Mouse (Mus musculus): ENCODE results near the gene Cdk18. TPM values are rescaled to one million over a fixed set of nuclear protein-coding genes. Genes with fewer than 3 reads are reported as not detected.
"Not testable (repeated sequence)": the region's sequence is repeated elsewhere in the genome, so short reads cannot be mapped to it uniquely, and the experiment has no call there.

Cdk18 gene
- total RNA-seq (2017), result 4.5 and 6.4 TPM in 2 replicates

DNA sequence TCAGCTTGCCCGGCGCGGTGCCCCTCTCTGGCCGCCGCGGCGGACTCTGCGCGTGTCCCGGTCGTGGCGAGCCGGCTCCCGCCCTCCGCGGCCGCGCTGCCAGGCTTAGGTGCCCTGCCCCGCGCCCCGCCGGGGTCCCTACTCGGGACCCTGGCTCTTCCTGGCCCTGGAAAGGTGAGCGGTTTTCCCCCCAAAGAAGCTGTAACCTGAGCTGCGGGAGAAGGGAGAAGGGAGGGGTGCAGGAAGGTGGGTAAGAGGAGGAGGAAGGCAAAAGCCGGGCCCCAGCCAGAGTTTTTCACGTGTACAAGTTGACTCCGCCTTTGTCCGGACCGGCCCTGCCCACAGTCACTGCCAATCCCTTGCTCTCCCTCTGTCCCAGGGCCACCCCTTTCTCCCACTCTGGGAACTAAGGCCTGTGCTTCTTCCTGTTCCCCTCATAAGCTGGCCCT lies at the start of gene Cdk18:
Cdk18 (minus strand) TSS at position 269 of the 449 bp plus-strand sequence.
- peak; percentile 83 to 87 for ATAC-seq (replicated peaks in 1 of 2; ENCODE audit: insufficient read depth in 1 of 2, low FRiP score in 2 of 2, low TSS enrichment in 1 of 2, low read depth in 1 of 2, poor library complexity in 2 of 2, severe bottlenecking in 2 of 2)

DNA sequence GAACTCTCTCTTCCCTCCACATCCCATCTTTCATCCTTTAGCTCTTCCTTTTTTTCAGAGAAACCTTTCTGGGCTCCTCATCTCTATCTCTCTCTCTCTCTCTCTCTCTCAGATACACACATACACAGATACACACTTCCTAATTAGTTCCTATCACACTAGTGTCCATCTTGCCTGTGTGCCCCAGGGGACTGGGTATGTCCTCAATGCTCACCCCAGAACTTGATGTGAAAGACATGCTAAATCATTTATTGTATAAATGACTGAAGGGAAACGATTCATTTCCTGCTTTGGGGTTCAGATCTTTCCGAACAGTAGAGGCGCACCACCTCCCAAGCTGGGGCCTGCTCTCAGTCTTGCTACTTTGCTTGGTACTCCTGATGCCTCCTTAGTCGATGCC lies 49.7 kb upstream of the Cdk18 start:
- no peak for ATAC-seq (replicated peaks in 1 of 2; ENCODE audit: insufficient read depth in 1 of 2, low FRiP score in 2 of 2, low TSS enrichment in 1 of 2, low read depth in 1 of 2, poor library complexity in 2 of 2, severe bottlenecking in 2 of 2)

DNA sequence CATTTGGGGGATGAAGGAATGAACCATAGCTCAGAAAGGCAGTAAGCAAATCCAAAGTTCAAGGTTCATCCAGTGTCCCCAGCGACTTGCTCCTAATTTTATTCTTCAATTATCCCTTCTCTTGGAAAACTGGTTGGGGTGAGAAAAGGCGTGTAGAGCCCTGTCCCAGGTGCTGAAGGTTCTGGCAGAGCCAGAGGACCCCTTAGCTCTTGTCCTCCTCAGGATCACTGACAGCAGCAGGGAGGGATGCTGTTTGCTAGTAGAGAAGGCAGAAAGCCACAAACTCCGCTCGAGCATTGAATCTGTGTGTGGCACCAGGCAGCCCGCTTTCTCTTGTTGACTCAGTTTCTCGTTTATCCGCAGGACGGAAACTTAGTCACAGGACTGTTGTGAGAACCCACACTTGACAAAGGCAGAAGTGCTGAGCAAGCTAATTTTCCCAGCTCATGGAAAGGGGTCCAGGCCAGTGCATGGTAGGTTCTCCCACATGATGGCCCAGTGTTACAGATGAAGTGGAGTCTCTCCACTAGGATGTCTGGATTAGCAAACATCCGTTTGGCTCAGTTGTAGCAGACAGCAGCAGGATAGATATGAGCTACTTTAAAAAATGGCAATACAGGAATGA lies 49.1 kb upstream of the Cdk18 start:
- ATAC-seq (replicated peaks in 1 of 2; ENCODE audit: insufficient read depth in 1 of 2, low FRiP score in 2 of 2, low TSS enrichment in 1 of 2, low read depth in 1 of 2, poor library complexity in 2 of 2, severe bottlenecking in 2 of 2), result no peak

DNA sequence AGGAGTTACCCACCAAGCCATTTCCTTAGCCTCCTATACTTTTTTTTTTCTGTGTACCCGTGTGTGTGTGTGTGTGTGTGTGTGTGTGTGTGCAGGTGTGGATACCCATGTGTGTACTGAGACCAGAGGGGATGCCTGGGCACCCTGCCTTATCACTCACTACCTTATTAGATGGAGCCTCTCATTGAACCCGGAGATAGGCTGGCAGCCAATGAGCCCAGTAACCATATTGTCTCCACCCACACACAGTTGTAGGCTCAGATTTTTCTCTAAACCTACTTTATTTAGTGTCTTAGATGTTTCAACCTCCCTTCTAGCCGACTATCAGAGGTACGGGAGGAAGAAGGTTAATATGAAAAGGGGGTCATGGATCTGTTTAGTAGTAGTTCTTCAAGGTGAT lies 46.8 kb upstream of the Cdk18 start:
- no peak for ATAC-seq (replicated peaks in 1 of 2; ENCODE audit: insufficient read depth in 1 of 2, low FRiP score in 2 of 2, low TSS enrichment in 1 of 2, low read depth in 1 of 2, poor library complexity in 2 of 2, severe bottlenecking in 2 of 2)

DNA sequence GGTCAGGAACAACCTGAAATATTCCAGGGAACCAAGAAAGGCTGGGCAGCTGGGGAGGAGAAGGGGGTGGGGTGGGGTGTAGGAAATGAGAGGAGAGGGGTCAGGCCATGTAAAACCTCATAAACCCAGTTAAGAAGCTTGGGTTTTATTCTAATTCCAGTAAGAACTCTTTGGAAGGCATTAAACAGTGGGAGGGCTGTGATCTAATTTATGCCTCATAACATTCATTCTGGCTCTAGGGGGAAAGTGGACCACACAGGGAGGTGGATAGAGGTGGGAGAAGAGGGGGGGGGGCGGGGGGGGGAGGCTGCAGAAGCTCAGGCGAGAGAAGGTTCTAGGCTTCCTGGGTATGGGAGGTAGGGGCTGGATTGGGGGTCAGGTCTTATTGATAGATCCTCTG lies 32.1 kb upstream of the Cdk18 start:
- ATAC-seq (replicated peaks in 1 of 2; ENCODE audit: insufficient read depth in 1 of 2, low FRiP score in 2 of 2, low TSS enrichment in 1 of 2, low read depth in 1 of 2, poor library complexity in 2 of 2, severe bottlenecking in 2 of 2), result no peak

DNA sequence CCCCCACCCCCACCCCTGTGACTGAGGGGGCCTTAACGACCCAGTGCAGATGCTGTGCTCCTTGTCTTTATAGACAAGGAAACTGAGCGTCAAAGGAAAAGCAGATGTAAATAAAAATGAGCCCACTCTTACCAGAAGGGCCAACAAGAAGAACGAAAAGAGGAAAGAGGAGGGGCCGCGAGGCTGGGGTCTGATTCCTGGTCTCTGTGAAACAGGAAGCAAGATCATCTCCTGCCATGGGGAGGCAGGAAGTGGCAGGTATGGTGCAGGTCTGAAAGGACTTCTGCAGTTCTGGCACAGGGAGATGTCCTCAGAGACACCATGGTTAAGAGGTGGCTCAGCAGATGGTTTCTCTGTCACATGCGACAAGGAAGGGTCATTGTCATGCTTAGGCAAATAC lies 31.2 kb upstream of the Cdk18 start:
- ATAC-seq (replicated peaks in 1 of 2; ENCODE audit: insufficient read depth in 1 of 2, low FRiP score in 2 of 2, low TSS enrichment in 1 of 2, low read depth in 1 of 2, poor library complexity in 2 of 2, severe bottlenecking in 2 of 2), result no peak

DNA sequence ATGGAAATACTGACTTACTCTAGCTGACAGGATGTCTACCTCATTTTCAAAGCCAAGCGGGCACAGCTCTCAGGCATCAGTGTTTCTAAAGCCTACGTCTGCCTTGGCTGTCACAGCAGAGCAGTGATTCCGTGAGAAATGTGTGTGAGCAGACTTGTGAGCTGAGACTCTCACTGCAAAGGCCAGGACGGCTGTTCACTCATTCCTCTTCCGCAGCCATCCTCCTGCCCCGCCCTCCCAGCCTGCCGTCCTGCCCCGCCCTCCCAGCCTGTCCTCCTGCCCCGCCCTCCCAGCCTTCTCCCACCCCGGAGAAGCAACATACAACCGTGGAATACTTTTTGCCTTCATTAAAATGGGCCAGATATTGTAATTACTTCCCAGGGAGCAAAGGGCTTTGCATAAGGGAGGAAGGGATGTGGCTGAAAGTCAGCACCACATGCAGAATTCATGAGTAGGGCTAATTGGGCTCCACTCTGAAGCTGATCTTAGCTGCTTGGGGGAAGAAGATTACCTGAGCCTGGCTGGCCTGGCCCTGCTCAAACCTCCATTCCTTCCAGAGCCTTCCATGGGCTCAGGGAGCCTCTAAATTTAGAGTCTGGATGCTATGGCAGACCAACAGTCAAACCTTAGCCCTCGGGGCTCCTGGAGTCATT lies 28.8 kb upstream of the Cdk18 start:
- ATAC-seq (replicated peaks in 1 of 2; ENCODE audit: insufficient read depth in 1 of 2, low FRiP score in 2 of 2, low TSS enrichment in 1 of 2, low read depth in 1 of 2, poor library complexity in 2 of 2, severe bottlenecking in 2 of 2), result 0 out of 4 replicates have a peak, but pooled peaks of 1 of the 2 experiments have one; percentile 22

DNA sequence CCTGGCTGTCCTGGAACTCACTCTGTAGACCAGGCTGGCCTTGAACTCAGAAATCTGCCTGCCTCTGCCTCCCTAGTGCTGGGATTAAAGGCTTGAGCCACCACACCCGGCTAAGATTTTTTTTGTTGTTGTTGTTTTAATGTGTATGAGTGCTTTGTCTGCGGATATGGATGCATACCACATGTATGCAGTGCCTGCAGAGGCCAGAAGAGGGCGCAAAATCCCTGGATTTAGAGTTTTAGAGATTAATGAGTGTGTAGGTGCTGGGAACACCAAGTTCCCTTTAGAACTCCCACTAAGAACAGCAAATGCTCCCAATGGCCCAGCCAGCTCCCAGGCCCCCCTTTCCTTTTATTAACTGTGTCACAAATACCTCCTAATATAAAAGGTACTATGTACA lies 26.4 kb upstream of the Cdk18 start:
- no peak for ATAC-seq (replicated peaks in 1 of 2; ENCODE audit: insufficient read depth in 1 of 2, low FRiP score in 2 of 2, low TSS enrichment in 1 of 2, low read depth in 1 of 2, poor library complexity in 2 of 2, severe bottlenecking in 2 of 2)

DNA sequence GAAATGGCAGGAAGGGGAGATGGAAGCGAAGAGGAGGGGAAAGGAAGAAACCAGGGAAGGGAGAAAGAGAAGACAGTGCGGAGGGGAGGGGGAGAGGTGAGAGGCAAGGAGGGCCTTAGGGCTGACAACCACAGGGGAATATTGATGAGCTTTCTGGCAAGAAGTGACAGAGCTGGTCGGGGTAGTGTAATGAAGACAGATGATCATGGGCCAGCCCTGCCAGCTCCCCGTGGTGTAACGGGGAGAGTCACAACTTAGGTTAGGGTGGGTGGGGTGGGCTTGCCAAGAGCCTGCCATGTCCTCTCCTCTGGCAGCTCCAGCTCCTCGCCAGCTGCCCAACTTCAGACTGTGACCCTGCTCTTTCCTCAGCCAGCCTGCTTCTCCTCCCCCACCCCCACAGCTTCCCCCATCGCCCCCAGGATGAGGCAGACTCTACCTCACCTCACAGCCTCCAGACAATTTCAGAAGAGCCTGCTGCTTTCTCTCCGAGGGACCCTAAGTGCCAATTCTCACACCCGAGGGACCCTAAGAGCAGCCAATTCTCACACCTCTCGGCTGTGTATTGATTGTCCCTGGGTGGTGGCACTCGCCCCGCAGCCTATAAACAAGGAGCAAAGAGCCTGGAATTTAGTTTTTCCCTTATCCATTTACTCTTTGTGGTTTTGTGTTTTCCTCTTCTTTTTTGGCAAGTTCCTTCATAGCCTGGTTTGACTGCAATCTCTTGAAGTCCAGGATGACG lies 25.5 kb upstream of the Cdk18 start:
- no peak for ATAC-seq (replicated peaks in 1 of 2; ENCODE audit: insufficient read depth in 1 of 2, low FRiP score in 2 of 2, low TSS enrichment in 1 of 2, low read depth in 1 of 2, poor library complexity in 2 of 2, severe bottlenecking in 2 of 2)

DNA sequence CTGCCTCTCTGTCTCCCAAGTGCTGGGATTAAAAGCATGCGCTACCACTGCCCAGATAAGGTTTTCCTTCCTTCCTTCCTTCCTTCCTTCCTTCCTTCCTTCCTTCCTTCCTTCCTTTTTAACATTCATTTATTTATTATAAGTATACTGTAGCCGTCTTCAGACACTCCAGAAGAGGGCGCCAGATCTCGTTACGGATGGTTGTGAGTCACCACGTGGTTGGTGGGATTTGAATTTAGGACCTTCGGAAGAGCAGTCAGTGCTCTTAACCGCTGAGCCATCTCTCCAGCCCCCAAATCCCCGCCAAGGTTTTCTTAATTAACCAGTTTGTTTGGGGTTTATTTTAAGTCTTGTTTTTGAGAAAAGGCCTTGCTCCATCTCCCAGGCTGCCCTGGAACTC lies 23.1 kb upstream of the Cdk18 start:
- ATAC-seq (replicated peaks in 1 of 2; ENCODE audit: insufficient read depth in 1 of 2, low FRiP score in 2 of 2, low TSS enrichment in 1 of 2, low read depth in 1 of 2, poor library complexity in 2 of 2, severe bottlenecking in 2 of 2), result not testable (repeated sequence)

DNA sequence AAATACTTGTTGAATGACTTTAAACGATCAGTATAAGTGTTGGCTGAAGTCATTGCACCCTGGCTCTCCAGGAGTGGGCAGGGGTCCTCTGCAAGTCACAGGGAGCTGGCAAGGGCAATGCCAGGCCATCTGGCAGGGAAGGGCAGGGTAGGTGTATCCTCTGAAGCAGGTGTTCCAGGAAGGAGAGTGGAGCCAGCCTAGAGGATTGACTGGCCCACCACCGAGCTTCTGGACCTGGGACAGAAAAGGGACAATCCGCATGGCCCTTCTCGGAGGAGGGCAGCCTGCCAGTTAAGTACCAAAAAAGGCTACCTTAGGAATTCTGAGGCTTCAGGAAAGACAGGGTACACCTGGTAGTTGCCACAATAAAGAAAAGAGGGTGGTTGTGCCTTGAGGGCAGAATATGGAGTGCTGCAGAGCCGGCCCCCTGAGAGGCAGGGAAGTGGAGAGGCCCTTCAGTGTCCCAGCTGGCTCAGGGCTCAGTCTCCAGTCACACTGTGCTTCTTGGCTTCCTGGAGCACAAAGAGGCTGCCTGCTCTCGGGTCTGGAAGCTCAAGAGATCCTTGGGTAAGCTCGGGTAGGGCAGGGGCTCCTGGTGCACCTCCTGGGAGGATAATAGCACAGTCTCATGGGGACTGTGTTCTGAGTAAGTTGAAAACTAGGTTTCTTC lies 21.9 kb upstream of the Cdk18 start:
- no peak for ATAC-seq (replicated peaks in 1 of 2; ENCODE audit: insufficient read depth in 1 of 2, low FRiP score in 2 of 2, low TSS enrichment in 1 of 2, low read depth in 1 of 2, poor library complexity in 2 of 2, severe bottlenecking in 2 of 2)

DNA sequence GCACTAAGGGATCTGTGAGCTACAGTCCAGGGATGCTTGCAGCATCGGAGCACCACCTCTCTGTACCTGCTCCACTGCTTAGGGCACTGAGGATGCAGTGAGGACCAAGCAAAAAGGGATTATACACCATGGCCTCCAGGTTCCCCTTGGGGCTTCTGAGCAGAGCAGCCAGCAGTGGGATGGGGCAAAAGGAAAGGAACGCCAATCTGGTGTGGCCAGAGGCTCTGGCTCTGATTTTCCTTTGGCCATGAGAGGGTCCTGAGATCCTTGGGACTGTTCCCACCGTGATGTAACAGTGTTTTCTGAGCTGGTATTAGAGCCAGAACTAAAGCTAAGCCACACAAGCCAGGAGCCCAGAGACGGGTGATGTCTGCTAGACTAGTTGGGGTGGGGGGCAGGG lies 20.2 kb upstream of the Cdk18 start:
- ATAC-seq (replicated peaks in 1 of 2; ENCODE audit: insufficient read depth in 1 of 2, low FRiP score in 2 of 2, low TSS enrichment in 1 of 2, low read depth in 1 of 2, poor library complexity in 2 of 2, severe bottlenecking in 2 of 2), result no peak

DNA sequence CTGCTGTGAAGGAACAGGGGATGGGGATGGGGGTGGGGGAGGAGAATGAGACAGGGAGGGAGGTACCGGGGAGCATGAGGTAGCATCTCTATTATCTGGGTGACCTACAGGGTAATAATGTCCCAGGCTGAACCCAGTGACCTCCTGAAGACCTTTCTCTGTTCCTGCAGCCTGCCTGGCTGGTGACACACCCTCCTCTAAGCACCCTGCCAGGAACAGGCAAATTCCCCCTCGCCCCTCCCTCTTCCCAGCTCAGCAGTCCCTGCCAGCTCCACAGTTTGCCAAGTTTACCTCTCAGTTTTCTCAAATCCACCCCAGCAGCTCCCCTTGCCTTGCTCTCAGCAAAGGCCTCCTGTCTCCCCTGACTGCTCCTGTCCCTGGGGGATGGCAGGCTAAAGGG lies 19.3 kb upstream of the Cdk18 start:
- no peak for ATAC-seq (replicated peaks in 1 of 2; ENCODE audit: insufficient read depth in 1 of 2, low FRiP score in 2 of 2, low TSS enrichment in 1 of 2, low read depth in 1 of 2, poor library complexity in 2 of 2, severe bottlenecking in 2 of 2)

DNA sequence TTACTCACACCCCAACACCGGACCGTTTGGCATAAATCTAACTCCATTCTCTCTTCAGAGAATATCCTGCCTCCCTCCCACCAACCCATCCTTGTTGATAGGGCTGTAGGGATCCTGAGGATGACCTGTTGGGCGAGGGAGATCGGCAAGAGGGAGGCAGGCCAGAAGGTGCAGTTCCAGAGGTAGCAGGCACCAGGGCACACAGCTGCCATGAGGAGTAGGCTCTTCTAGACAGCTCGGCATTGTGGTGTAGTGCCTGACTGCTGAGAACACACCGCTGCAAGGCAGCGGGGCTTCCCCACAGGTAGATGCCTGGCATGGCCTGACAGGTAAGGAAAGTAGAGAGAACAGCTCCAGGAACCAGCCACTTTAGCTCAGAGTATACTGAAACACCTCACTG lies 18.3 kb upstream of the Cdk18 start:
- ATAC-seq (replicated peaks in 1 of 2; ENCODE audit: insufficient read depth in 1 of 2, low FRiP score in 2 of 2, low TSS enrichment in 1 of 2, low read depth in 1 of 2, poor library complexity in 2 of 2, severe bottlenecking in 2 of 2), result no peak

DNA sequence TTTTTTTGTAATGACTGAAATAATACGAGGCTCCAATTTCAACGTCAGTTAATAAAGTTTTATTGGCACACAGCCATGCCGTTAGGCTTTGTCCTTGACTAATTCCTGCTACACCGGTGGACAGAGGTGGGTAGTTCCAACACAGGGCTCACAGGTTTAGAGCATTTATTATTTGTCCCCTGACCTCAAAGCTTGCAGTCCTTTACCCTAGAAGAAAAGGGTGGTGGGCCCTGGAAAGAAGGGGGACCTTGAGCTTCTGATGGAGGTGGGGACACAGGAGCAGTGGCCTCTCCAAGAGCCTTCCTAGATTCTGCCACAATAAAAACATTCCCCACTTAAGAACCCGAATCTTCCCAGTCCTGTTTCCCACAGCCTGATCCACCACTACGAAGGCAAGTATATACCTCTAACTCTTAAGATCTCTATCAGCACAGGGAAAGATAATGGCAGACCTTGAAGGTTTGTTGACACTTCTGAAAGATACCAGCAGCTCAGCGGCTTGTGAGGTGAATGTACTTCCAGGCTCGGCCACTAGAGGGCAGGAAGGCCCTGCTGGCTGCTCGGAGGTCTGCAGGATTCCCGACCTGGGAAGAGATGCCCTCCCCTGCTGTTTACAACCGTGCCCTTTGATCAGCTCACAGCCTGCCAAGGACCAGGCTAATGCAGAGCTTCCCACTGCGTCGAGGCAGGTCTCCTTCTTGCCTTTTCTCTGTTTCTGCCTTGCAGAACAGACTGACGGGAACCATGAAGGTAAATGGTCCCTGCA lies 17.7 kb upstream of the Cdk18 start:
- peak; percentile 76 to 79 for ATAC-seq (replicated peaks in 1 of 2; ENCODE audit: insufficient read depth in 1 of 2, low FRiP score in 2 of 2, low TSS enrichment in 1 of 2, low read depth in 1 of 2, poor library complexity in 2 of 2, severe bottlenecking in 2 of 2)

DNA sequence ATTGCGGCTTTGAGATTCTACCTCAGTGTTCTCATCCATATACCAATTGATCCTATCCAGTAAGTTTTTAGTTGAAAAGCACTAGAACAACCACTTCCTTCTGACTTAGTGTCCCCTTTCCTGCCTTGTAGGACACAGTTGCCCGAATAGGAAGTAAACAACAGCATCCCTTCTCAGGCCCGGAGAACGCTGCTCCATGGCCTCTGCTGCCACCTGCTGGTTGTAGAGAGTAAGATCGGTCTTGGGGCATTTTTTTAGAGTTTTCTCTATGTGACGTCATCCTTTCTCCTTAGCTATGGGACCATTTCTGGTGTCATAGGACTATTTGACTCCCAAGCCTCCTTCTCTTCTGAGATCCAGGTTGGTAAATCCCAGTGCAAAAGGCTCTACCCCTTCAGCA lies 16.3 kb upstream of the Cdk18 start:
- ATAC-seq (replicated peaks in 1 of 2; ENCODE audit: insufficient read depth in 1 of 2, low FRiP score in 2 of 2, low TSS enrichment in 1 of 2, low read depth in 1 of 2, poor library complexity in 2 of 2, severe bottlenecking in 2 of 2), result peak; percentile 73 to 78; a peak in 3 of 4 replicates

DNA sequence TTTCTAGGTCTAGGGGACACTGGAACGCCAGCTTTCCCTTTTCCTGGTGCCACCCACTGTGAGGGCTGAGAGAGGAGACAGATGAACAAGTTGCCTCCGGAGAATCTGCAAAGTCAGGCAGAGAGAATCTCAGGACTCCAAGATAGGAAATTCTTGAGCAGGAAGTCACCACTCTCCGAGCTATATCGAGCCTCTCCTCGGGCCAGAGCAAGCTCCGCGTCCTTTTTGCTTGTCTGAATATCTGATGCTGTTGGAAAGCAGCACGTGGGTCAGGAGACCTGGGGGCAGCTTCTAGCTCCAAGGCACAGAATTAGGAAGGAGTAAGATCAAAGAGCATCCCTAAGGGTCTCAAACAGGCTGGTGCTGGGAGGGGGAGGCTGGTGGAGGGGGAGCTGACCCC lies 14.2 kb upstream of the Cdk18 start:
- ATAC-seq (replicated peaks in 1 of 2; ENCODE audit: insufficient read depth in 1 of 2, low FRiP score in 2 of 2, low TSS enrichment in 1 of 2, low read depth in 1 of 2, poor library complexity in 2 of 2, severe bottlenecking in 2 of 2), result no peak
